Mouse (Mus musculus): ENCODE measurements around the gene Ank3.

- no peak for TF ChIP-seq CTCF (IDR thresholded peaks at IDR 0.05; ENCODE audit: control insufficient read depth, insufficient read depth, low read length)
- no peak for TF ChIP-seq POLR2A (IDR thresholded peaks at IDR 0.05; ENCODE audit: borderline replicate concordance, control insufficient read depth, low read depth, low read length)
Measured at GRCm38 (mm10) chr10:70065191-70065590, 666.6 kb downstream of the Ank3 start.
